Mouse (Mus musculus): ENCODE measurements around the gene Aadacl2. TPM values are rescaled to one million over a fixed set of nuclear protein-coding genes. Genes with fewer than 3 reads are reported as not detected.

The Aadacl2 gene
- polyA plus RNA-seq (2014; fragmentation: Nextera tagmentation; extraction: Ambion mirVana) = not detected in 2 replicates

DNA sequence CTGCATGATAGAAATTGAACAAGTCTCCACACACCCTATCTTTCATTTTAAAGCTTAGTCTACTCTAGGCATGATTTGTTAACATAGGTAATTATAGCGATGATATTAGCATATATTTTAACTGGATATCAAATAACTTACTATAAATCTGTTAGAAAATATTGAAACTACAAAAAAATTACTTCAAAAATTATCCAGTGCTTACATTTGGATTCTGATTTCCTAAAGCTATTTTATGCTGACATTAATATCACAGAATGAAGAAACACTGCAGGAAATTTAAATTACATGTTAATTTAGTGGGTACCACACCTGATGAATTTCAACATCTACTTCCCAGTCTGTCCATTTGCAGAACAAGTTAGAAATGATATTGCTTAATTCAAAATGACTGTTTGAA, at the start of gene Aadacl2:
Gene Aadacl2 (plus strand): TSS at position 301 of the 400 bp plus-strand sequence.
- no peak within 1 kb of the TSS for H3K4me3 ChIP-seq (ENCODE audit: low read depth, low read length)
- DNase-seq (ENCODE audit: low spot score, missing footprints) (no peak), ATAC-seq (ENCODE audit: low FRiP score) (no peak)
- H3K4me1 ChIP-seq (ENCODE audit: control insufficient read depth, insufficient read depth, low read length) = no peaks in the 10 kb centered on the region
- 88% methylated on average over 1 of the region's 1 CpGs for WGBS
- H3K4me2 ChIP-seq = no peak within 1 kb of the TSS
- no peak within 1 kb of the TSS for H3K9ac ChIP-seq (ENCODE audit: low read length)
- H3K9me3 ChIP-seq (ENCODE audit: control insufficient read depth, low read length) = no peaks in the 10 kb centered on the region
- H3K27me3 ChIP-seq (ENCODE audit: control insufficient read depth, insufficient read depth, low read length) = no peaks in the 10 kb centered on the region
- no peaks in the 10 kb centered on the region for H3K36me3 ChIP-seq (ENCODE audit: control insufficient read depth, insufficient read depth, low read length)
- H3K27ac ChIP-seq (ENCODE audit: low read depth, low read length) = no peak within 1 kb of the TSS

GRCm38 (mm10) chr3:59970891-59971290, 35.7 kb upstream of the Aadacl2 start:
- no peak overlapping the region for H3K4me3 ChIP-seq (ENCODE audit: low read depth, low read length)
- H3K4me1 ChIP-seq (ENCODE audit: control insufficient read depth, insufficient read depth, low read length) = no peaks in the 10 kb centered on the region
- no peaks in the 10 kb centered on the region for H3K9me3 ChIP-seq (ENCODE audit: control insufficient read depth, low read length)
- ATAC-seq (ENCODE audit: low FRiP score) (no peak), DNase-seq (ENCODE audit: low spot score, missing footprints) (no peak)
- H3K36me3 ChIP-seq (ENCODE audit: control insufficient read depth, insufficient read depth, low read length) = no peaks in the 10 kb centered on the region
- WGBS = 89% methylated on average over 5 of the region's 5 CpGs
- no peaks in the 10 kb centered on the region for H3K27me3 ChIP-seq (ENCODE audit: control insufficient read depth, insufficient read depth, low read length)
- no peak overlapping the region for H3K27ac ChIP-seq (ENCODE audit: low read depth, low read length)
- no peak overlapping the region for H3K9ac ChIP-seq (ENCODE audit: low read length)
- no peak overlapping the region for H3K4me2 ChIP-seq

GRCm38 (mm10) chr3:59974591-59974990, 32.0 kb upstream of the Aadacl2 start:
- H3K4me3 ChIP-seq (ENCODE audit: low read depth, low read length) = no peak overlapping the region
- no peak overlapping the region for H3K9ac ChIP-seq (ENCODE audit: low read length)
- no peaks in the 10 kb centered on the region for H3K9me3 ChIP-seq (ENCODE audit: control insufficient read depth, low read length)
- no peaks in the 10 kb centered on the region for H3K36me3 ChIP-seq (ENCODE audit: control insufficient read depth, insufficient read depth, low read length)
- H3K27me3 ChIP-seq (ENCODE audit: control insufficient read depth, insufficient read depth, low read length) = no peaks in the 10 kb centered on the region
- no peak for ATAC-seq (ENCODE audit: low FRiP score)
- H3K4me2 ChIP-seq = no peak overlapping the region
- DNase-seq (ENCODE audit: low spot score, missing footprints) = no peak
- H3K4me1 ChIP-seq (ENCODE audit: control insufficient read depth, insufficient read depth, low read length) = no peaks in the 10 kb centered on the region
- H3K27ac ChIP-seq (ENCODE audit: low read depth, low read length) = no peak overlapping the region

DNA sequence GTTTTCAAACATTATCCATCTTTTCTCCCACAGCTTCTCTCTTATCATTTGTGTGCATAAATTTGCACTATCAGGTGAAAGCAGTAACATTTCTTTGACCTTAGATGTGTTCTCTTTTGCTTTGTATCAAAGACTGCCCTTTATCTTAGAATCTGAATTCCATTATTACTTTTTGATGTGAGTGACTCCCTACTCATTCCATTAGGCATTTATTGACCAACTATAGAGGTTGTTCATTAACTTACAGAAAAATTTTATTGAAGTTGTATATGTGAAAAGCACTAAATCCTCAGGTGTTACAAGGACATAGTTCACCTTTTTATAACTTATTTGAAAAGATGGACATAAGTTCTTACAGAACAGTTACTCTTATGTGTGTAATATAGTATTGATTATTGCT, 2.9 kb upstream of the Aadacl2 start:
- DNase-seq (ENCODE audit: low spot score, missing footprints) (no peak), ATAC-seq (ENCODE audit: low FRiP score) (no peak)
- H3K4me2 ChIP-seq = no peak overlapping the region
- no peak overlapping the region for H3K9ac ChIP-seq (ENCODE audit: low read length)
- no peaks in the 10 kb centered on the region for H3K36me3 ChIP-seq (ENCODE audit: control insufficient read depth, insufficient read depth, low read length)
- no peaks in the 10 kb centered on the region for H3K9me3 ChIP-seq (ENCODE audit: control insufficient read depth, low read length)
- H3K27ac ChIP-seq (ENCODE audit: low read depth, low read length) = no peak overlapping the region
- no peaks in the 10 kb centered on the region for H3K4me1 ChIP-seq (ENCODE audit: control insufficient read depth, insufficient read depth, low read length)
- H3K27me3 ChIP-seq (ENCODE audit: control insufficient read depth, insufficient read depth, low read length) = no peaks in the 10 kb centered on the region
- H3K4me3 ChIP-seq (ENCODE audit: low read depth, low read length) = no peak overlapping the region

DNA sequence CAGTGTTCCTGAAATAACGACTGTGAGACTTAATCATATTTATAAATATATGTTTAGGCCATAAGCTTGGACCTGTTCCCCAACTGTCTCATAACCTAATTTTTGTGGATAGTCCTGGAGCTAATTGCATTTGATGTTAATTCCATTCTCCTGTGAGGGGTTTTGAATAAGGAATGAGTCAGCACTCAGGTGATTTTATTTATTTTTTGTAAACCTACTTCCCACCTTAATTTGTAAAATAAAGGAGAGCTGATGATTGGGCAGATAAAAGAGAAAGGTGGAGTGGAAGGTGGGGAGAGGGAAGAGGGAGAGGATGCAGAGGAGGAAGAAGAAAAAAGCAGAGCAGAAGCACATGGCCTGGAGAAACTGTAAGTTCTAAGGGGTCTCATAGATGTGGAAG, 18.9 kb downstream of the Aadacl2 start, which contains the start of gene Aadac:
Gene Aadac (plus strand): TSS at position 301 of the 400 bp plus-strand sequence.
- Histone ChIP-seq H3K27ac (ENCODE audit: low read depth, low read length) (no peak within 1 kb of the TSS), H3K9ac (ENCODE audit: low read length) (no peak within 1 kb of the TSS), H3K4me3 (ENCODE audit: low read depth, low read length) (no peak within 1 kb of the TSS), H3K36me3 (ENCODE audit: control insufficient read depth, insufficient read depth, low read length) (no peaks in the 10 kb centered on the region), H3K27me3 (ENCODE audit: control insufficient read depth, insufficient read depth, low read length) (no peaks in the 10 kb centered on the region), H3K9me3 (ENCODE audit: control insufficient read depth, low read length) (no peaks in the 10 kb centered on the region), H3K4me2 (no peak within 1 kb of the TSS), H3K4me1 (ENCODE audit: control insufficient read depth, insufficient read depth, low read length) (no peaks in the 10 kb centered on the region)
- WGBS = 71% methylated on average over 1 of the region's 1 CpGs
- ATAC-seq (ENCODE audit: low FRiP score) (no peak), DNase-seq (ENCODE audit: low spot score, missing footprints) (no peak)

DNA sequence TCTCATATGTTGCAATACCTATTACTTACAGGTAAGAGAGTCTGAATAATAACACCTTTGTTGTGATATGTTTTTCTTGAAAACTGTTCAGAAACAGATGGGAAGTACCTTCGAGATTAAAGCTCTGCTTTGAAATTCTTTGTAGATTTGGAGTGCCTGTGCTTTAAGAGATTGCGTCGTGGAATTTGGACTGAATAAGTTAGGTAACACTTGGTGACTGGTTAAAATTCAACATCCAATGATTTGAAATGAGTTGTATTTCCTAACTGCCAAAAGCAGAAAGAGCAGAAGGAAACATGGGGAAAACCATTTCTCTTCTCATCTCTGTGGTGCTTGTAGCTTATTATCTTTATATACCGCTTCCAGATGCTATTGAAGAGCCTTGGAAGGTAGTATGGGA, 25.0 kb downstream of the Aadacl2 start:
- ATAC-seq (ENCODE audit: low FRiP score) = no peak
- H3K9me3 ChIP-seq (ENCODE audit: control insufficient read depth, low read length) = no peaks in the 10 kb centered on the region
- no peak overlapping the region for H3K27ac ChIP-seq (ENCODE audit: low read depth, low read length)
- H3K9ac ChIP-seq (ENCODE audit: low read length) = no peak overlapping the region
- H3K4me1 ChIP-seq (ENCODE audit: control insufficient read depth, insufficient read depth, low read length) = no peaks in the 10 kb centered on the region
- no peak overlapping the region for H3K4me3 ChIP-seq (ENCODE audit: low read depth, low read length)
- no peak for DNase-seq (ENCODE audit: low spot score, missing footprints)
- WGBS = 86% methylated on average over 4 of the region's 4 CpGs
- no peak overlapping the region for H3K4me2 ChIP-seq
- no peaks in the 10 kb centered on the region for H3K36me3 ChIP-seq (ENCODE audit: control insufficient read depth, insufficient read depth, low read length)
- H3K27me3 ChIP-seq (ENCODE audit: control insufficient read depth, insufficient read depth, low read length) = no peaks in the 10 kb centered on the region

- Histone ChIP-seq H3K9ac (ENCODE audit: low read length) (no peak overlapping the region), H3K9me3 (ENCODE audit: control insufficient read depth, low read length) (no peaks in the 10 kb centered on the region), H3K4me1 (ENCODE audit: control insufficient read depth, insufficient read depth, low read length) (no peaks in the 10 kb centered on the region), H3K27me3 (ENCODE audit: control insufficient read depth, insufficient read depth, low read length) (no peaks in the 10 kb centered on the region), H3K27ac (ENCODE audit: low read depth, low read length) (no peak overlapping the region), H3K36me3 (ENCODE audit: control insufficient read depth, insufficient read depth, low read length) (no peaks in the 10 kb centered on the region), H3K4me2 (no peak overlapping the region), H3K4me3 (ENCODE audit: low read depth, low read length) (no peak overlapping the region)
- 94% methylated on average over 3 of the region's 3 CpGs for WGBS
- no peak for DNase-seq (ENCODE audit: low spot score, missing footprints)
- no peak for ATAC-seq (ENCODE audit: low FRiP score)
Observed at GRCm38 (mm10) chr3:60046221-60046913, 39.8 kb downstream of the Aadacl2 start.

DNA sequence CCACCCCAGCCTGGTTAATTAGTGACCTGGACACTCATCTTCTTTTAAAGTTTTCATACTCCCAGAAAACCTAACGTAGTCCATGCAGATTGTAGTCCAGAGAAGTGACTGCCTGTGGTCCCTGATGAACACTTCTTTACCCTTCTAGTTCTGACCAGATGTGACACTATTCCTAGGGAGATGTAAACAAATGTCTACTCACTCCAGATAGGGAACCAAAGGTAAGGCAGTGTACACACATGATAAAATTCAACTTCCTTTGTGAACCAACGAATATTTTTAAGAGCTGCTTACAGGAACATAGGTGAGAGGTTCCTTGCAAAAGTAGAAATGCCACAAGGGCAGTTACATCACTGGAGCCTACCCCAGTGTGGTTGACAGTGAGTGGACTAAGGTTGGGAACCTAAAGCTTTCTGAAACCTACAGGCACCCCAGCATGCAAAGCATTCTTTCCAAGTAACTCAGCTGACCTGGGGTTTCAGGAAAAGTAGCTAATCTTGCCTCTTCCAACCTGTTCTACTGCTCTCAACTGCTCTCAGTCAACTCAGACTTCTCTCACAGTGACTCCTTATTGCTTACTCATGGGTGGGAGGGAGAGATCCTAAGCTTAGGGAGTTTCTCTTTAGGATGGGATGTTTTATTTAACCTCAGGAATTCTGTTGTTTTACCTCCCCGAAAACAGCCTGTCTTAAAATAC, 46.8 kb downstream of the Aadacl2 start:
- WGBS = 88% methylated on average over 3 of the region's 3 CpGs
- H3K9ac ChIP-seq (ENCODE audit: low read length) = no peak overlapping the region
- H3K27me3 ChIP-seq (ENCODE audit: control insufficient read depth, insufficient read depth, low read length) = no peaks in the 10 kb centered on the region
- ATAC-seq (ENCODE audit: low FRiP score) (no peak), DNase-seq (ENCODE audit: low spot score, missing footprints) (no peak)
- no peak overlapping the region for H3K27ac ChIP-seq (ENCODE audit: low read depth, low read length)
- no peaks in the 10 kb centered on the region for H3K9me3 ChIP-seq (ENCODE audit: control insufficient read depth, low read length)
- H3K36me3 ChIP-seq (ENCODE audit: control insufficient read depth, insufficient read depth, low read length) = no peaks in the 10 kb centered on the region
- H3K4me1 ChIP-seq (ENCODE audit: control insufficient read depth, insufficient read depth, low read length) = no peaks in the 10 kb centered on the region
- no peak overlapping the region for H3K4me2 ChIP-seq
- no peak overlapping the region for H3K4me3 ChIP-seq (ENCODE audit: low read depth, low read length)

DNA sequence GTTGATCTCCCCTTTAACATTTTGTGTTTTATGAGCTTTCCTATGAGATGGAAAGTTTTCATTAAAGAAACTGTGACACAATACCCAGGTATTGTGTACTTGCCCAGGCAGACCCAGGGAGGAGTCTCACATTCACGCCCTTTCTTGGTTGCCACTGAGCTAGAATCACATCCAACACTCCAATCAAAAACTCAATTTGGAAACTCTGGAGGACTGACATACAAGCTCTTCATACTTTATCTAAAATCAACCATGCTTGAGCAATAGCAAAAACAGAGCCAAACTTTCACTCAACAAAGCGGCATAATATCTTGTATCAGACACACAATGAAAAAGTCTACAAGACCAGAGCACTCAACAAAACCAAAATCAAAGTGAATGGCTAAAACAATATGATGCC, 47.4 kb downstream of the Aadacl2 start:
- Histone ChIP-seq H3K27ac (ENCODE audit: low read depth, low read length) (no peak overlapping the region), H3K4me2 (no peak overlapping the region), H3K4me1 (ENCODE audit: control insufficient read depth, insufficient read depth, low read length) (no peaks in the 10 kb centered on the region), H3K4me3 (ENCODE audit: low read depth, low read length) (no peak overlapping the region), H3K9me3 (ENCODE audit: control insufficient read depth, low read length) (no peaks in the 10 kb centered on the region), H3K9ac (ENCODE audit: low read length) (no peak overlapping the region), H3K36me3 (ENCODE audit: control insufficient read depth, insufficient read depth, low read length) (no peaks in the 10 kb centered on the region), H3K27me3 (ENCODE audit: control insufficient read depth, insufficient read depth, low read length) (no peaks in the 10 kb centered on the region)
- DNase-seq (ENCODE audit: low spot score, missing footprints) (no peak), ATAC-seq (ENCODE audit: low FRiP score) (no peak)
- 94% methylated on average over 2 of the region's 2 CpGs for WGBS
